Mouse (Mus musculus): ENCODE measurements around the gene Apba1.

Apba1 gene

DNA sequence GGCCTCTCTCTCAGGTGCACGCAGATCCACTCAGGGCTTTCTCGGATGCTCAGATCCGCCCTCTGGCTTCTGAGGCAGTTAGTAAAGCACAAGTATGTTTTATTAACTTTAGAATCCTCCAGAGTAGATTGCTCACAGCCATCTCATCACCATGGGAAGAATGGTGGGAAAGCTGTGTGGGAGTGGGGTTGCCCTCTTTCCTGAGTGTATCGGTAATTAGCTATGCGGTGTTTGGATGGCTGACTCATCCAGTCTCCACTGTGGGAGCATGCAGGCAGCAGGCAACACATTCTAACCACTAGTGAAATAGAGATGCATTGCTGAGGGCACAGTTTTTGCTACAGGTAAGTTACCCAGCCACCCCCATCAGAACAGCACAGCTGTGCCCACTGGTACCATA is 172.1 kb downstream of the Apba1 start:
- DNase-seq (ENCODE audit: low spot score in 2 of 2), result no peak

GRCm38 (mm10) chr19:23941422-23941949 is 182.8 kb downstream of the Apba1 start:
- no peak for DNase-seq (ENCODE audit: low spot score in 2 of 2)

DNA sequence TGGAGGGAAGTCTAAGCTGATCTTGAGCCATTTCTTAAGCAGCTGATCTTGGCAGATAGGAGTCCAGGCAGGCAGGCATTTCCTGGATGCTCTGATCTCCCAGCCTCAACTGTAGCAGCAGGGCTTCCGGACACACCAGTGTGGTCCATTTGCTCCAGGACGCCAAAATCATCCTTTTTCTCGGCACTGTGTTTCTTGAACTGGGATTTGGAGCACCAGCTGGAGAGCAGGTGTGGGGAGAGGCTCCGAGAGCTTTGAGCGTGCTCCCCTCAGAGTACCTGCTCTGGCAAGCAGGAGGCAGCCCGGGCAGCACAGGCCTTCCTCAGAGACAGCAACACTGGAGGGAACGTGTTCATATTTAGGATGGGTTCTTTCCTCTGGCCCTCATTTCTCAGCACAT is 184.2 kb downstream of the Apba1 start:
- no peak for DNase-seq (ENCODE audit: low spot score in 2 of 2)

DNA sequence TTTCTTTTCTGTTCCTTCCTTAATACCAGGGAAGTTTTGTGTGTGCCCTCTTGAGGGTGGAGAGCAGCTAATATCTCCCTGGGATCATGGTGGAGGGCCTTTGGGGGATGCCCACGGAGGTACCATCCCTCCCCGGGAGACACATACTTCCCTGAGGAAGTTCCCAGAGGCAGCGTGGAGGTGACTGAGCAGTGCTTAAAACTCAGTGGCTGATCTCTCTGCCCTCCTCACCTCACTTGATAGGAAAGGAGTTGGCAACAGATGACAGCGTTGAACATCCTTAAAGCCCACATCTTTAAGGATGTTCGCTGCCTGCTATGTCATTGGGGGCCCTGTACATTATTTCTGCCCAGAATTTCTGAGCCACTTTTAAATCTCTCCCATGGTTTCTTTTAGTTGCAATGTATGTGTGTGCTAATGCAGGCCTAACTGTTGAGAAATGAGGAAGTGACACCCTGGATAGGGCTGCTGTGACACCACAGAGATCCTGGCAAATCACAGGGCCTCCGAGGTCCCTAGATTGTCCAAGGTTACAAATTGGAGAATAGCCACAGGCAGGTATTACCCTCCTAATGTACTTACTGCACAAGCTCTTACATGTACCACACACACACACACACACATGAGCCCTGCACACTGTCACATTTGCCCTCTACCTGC is 187.5 kb downstream of the Apba1 start:
- DNase-seq (ENCODE audit: low spot score in 2 of 2), result no peak

DNA sequence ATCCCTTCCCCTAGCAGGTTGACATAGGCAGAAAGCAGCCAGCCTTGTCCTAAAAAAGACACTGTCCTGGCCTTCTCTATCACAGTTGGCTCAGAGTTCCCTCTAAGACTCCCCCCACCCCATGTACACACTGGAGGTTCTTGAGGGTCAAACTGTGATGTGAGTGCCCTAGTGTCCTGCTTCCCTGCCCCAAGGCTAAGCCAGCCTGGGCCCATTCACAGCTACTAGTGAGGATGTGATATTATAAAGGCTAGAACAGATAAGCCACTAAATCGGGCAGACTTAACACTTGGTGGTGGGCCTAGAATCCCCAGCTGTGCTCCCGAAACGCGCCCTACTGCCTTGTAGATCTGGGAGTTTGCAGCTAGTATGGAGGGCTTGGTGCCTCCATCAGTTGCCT is 188.1 kb downstream of the Apba1 start:
- DNase-seq (ENCODE audit: low spot score in 2 of 2), result no peak

DNA sequence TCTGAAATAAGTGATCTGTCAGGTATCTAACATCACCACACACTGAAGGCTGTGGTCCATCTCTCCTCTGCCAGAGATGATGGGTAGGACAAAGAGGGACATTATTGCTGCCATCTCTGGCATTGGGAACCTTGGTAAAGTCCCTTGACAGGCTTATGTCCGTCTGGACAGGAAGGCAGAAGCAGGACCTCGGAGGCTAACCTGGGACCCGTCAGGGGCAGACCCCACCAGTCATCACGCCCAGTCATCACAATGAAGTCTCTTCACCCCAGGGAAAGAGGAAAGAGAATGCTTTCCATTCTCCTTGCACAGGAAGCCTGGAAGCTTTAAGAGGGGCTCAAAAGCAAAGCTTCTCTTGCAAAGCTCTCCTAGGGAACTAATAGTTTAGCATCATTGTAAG is 189.2 kb downstream of the Apba1 start:
- DNase-seq (ENCODE audit: low spot score in 2 of 2), result no peak

GRCm38 (mm10) chr19:23948301-23949000 is 189.8 kb downstream of the Apba1 start:
- DNase-seq (ENCODE audit: low spot score in 2 of 2), result no peak

GRCm38 (mm10) chr19:23955461-23955860 is 196.8 kb downstream of the Apba1 start:
- DNase-seq (ENCODE audit: low spot score in 2 of 2), result no peak

GRCm38 (mm10) chr19:23956299-23956975 is 197.8 kb downstream of the Apba1 start:
- DNase-seq (ENCODE audit: low spot score in 2 of 2), result no peak

DNA sequence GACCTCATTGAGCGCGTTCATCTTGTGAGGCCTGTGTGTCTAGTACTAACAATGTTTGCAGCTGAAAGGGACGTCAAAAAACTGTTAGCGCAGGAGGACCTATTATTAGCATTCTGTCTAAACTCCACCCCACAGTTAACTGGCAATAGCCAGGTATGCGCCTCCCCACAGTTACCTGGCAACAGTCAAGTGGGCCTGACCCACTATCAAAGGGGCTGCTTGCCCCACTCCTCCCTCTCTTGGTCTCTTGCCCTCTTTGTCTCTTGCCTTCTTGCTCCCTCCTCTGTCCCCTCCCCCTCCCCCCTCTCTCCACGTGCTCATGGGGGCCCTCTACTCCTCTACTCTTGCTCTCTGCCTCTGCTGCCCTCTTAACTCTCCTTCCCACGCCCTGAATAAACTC is 198.9 kb downstream of the Apba1 start:
- no peak for DNase-seq (ENCODE audit: low spot score in 2 of 2)

DNA sequence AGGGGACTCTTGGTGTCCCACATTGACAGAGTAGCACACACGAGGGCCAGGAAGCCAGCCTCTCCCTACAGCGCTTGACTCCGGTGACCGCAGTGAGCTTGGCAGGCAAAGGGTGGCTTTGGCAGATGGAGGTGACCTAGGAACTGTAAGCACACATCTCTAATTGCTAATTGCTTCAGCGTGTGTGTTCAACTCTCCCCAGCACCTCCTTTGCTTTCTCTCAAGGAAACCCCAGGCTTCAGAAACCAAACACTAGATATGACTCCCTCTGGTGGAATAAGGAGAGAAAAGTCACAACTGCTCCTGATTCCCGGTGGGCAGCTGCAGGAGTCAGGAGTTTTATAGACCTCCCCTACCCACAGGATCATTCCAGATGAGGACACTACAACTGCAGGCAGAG is 200.2 kb downstream of the Apba1 start:
- DNase-seq (ENCODE audit: low spot score in 2 of 2), result peak in 1 of 2 experiments; percentile 34

GRCm38 (mm10) chr19:23959870-23960269 is 201.2 kb downstream of the Apba1 start:
- DNase-seq (ENCODE audit: low spot score in 2 of 2), result no peak

DNA sequence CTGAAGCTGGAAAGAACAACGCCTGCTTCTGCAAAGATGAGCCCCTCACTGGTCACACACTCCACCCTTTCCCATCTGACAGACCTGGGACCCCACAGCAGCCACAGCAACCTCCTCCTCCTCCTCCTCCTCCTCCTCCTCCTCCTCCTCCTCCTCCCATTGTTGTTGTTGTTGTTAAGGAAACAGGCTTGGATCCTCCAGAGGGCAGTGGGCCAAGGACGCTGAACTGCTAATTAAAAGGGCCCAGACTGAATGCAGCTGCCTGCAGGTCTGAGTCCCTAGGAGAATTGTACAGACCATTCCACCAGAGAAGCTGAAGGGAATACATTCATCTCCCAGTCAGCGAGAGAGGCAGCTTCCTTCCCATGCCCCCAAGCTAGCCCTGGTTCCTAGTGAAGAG is 201.6 kb downstream of the Apba1 start:
- peak; percentile 73 to 76 for DNase-seq (ENCODE audit: low spot score in 2 of 2)

- no peak for DNase-seq (ENCODE audit: low spot score in 2 of 2)
Observed at GRCm38 (mm10) chr19:23960831-23961447, 202.3 kb downstream of the Apba1 start.

DNA sequence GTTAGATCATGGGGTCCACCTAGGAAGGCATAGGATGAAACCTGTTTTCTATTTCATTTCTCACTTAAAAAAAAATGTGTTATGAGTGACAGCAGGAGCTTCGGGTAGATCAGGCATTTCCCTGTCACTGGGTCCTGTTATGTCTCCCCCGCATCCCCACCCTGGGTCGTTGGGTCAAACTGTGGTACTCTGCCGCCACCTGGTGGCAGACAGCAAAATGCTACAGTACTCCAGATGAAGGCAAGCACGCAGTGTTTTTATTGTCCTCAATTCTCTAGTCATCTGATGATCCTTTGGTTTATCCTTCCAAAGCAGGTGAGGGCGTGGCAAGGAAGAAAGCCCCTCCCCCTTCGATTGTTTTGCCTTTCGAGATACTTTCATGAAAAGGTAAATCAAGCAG is 202.8 kb downstream of the Apba1 start:
- DNase-seq (ENCODE audit: low spot score in 2 of 2), result peak; percentile 73 to 86

- no peak for DNase-seq (ENCODE audit: low spot score in 2 of 2)
Observed at GRCm38 (mm10) chr19:23964401-23964910, 205.8 kb downstream of the Apba1 start.

DNA sequence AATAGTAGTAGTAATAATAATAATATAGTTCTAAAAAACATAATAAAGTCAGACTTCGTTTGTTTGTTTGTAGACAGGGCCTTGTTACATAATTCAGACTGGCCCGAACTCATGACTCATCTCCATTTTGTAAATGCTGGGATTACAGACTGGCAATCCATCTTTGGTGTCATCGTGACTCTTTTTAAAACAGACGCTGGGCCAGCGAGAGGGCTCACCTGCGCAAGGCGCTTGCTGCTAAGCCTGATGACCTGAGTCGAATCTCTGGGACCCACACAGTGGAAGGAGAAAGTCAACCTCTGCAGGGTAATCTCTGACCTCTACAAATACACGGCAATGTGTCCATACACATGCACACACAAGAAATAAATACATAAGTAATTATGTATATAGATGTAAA is 207.7 kb downstream of the Apba1 start:
- no peak for DNase-seq (ENCODE audit: low spot score in 2 of 2)

DNA sequence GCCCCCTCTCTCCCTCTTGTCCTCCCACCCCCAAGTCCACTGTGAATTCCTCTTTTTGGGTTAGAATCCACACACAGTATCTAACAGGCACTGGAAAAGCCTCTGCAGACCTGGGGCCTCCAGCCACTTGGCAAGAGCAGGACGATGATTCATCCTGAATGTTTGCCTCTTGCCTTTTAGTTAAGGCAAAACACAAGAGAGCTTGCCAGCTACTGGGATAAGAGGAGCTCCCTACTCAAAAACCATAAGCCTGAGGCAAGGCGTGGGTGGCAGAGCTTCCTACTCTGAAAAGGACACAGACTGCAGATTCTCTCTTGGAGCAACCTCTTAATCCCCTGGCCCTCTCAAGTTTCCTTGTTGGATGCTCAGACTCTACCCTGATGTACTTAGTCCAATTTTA is 208.5 kb downstream of the Apba1 start:
- peak; percentile 50 to 70 for DNase-seq (ENCODE audit: low spot score in 2 of 2)

DNA sequence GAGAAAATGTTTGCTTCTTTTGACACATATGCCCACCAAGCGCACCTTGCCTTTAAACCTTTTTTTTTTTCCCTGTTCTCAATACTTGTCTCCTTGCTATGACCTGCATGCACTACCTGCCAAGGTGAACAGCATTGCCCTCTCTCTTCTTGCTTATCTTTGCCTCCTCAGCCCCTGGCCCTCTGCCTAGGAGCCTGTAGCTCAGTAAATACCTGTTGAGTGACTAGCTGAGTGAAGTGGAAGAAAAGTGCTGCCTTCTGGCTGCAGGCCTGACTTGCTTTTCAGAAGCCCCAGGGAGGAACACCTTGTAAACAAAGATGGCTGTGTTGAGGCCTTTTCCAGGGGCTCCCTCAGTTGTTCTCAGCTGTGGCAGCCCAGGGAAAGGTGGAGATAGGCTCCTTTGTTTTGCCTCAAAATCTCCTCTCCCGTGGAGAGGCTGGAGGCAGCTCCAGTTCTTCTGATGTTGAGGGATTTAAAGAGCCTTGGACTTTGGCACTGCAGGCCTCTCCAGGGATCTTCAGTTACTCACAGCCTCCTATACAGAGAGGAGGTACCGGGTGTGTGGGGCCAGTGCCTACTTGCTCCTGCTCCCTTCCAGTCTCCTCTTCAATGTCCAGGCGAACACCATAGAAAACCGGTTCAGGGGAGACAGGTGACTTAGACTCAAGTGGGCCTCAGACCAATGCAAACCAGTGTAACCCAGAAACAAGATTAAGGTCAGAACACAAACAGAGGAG is 209.6 kb downstream of the Apba1 start:
- DNase-seq (ENCODE audit: low spot score in 2 of 2), result no peak

- DNase-seq (ENCODE audit: low spot score in 2 of 2), result no peak
Observed at GRCm38 (mm10) chr19:23968862-23969225, 210.2 kb downstream of the Apba1 start.

DNA sequence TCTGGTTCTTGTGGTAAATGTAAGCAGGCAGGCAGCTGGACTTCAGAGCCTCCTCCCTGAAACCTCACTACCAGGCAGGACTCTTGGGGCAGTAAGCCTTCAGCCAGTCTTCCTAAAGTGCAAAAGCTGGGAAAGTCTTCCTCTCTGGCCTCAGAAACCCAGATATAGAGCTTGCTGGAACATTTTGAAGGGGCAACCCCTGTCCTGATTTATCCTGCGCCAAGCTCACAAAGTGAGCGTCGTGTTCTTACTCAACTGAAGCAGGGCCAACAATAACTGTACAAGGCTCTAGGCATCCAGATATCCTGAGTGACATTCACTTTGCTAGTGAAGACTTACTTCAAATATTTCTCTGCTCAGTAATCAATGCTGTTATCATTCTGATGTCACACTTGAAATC is 211.7 kb downstream of the Apba1 start:
- no peak for DNase-seq (ENCODE audit: low spot score in 2 of 2)

- no peak for DNase-seq (ENCODE audit: low spot score in 2 of 2)
Observed at GRCm38 (mm10) chr19:23971391-23971790, 212.7 kb downstream of the Apba1 start.

Data from right cerebral cortex, postnatal 10 days (tissue).